Mouse (Mus musculus) C2C12 (cell line): ENCODE data around the gene Bcam. TPM values are rescaled to one million over a fixed set of nuclear protein-coding genes. Genes with fewer than 3 reads are reported as not detected.

Experiments
- H3K27me3 ChIP-seq: one replicate; pipeline ENCODE4 v1.6.1; 2011; ENCODE audit not compliant: control insufficient read depth, insufficient read depth, insufficient read length
- H3K36me3 ChIP-seq: one replicate; pipeline ENCODE4 v1.6.1; 2011; ENCODE audit not compliant: control insufficient read depth, insufficient read depth
- H3K4me3 ChIP-seq: one replicate; pipeline ENCODE4 v1.5.1; 2011; ENCODE audit warnings: mild to moderate bottlenecking, control low read depth; ENCODE audit not compliant: poor library complexity, insufficient read depth, severe bottlenecking
- H3K79me2 ChIP-seq: one replicate; pipeline ENCODE4 v1.6.1; 2011; ENCODE audit not compliant: control insufficient read depth, insufficient read depth
- H3K79me3 ChIP-seq: one replicate; pipeline ENCODE4 v1.6.1; 2011; ENCODE audit warnings: low read depth, control low read depth
- H3ac ChIP-seq: one replicate; pipeline ENCODE3; 2011; ENCODE audit warnings: low read depth; ENCODE audit not compliant: control insufficient read depth, insufficient read length
- CEBPB ChIP-seq: IDR thresholded peaks from one replicate; pipeline ENCODE4 v1.6.1; 2011; ENCODE audit warnings: low read depth, mild to moderate bottlenecking, control low read depth, moderate library complexity
- CTCF ChIP-seq: IDR thresholded peaks from one replicate; pipeline ENCODE4 v1.5.1; 2011; ENCODE audit not compliant: control insufficient read depth, insufficient read depth, insufficient read length
- FOSL1 ChIP-seq: IDR thresholded peaks from one replicate; pipeline ENCODE4 v1.8.0; 2011; ENCODE audit warnings: mild to moderate bottlenecking, low read length; ENCODE audit not compliant: poor library complexity, insufficient read depth, severe bottlenecking
- MAX ChIP-seq: IDR thresholded peaks from one replicate; pipeline ENCODE4 v1.6.1; 2011; ENCODE audit warnings: mild to moderate bottlenecking, control low read depth
- MYOD1 ChIP-seq: IDR thresholded peaks from one replicate; pipeline ENCODE4 v1.6.1; 2011; ENCODE audit warnings: low read depth; ENCODE audit not compliant: control insufficient read depth, insufficient read length
- MYOG ChIP-seq: IDR thresholded peaks from one replicate; pipeline ENCODE4 v1.6.1; 2011; ENCODE audit not compliant: control insufficient read depth, insufficient read length; ENCODE audit errors: extremely low read depth
- USF1 ChIP-seq: IDR thresholded peaks from one replicate; pipeline ENCODE4 v1.6.1; 2011; ENCODE audit warnings: low read depth, mild to moderate bottlenecking, control low read depth, moderate library complexity
- polyA plus RNA-seq: library from polyadenylated mRNA; unstranded; fragments of >200 nt; fragmentation: generic; extraction: Trizol; gene quantifications from one replicate; pipeline ENCODE4 v1.2.1, GENCODE M21; 2012; ENCODE audit warnings: missing spikeins

Bcam gene
- polyA plus RNA-seq, 1 experiment = 1.7 TPM

DNA sequence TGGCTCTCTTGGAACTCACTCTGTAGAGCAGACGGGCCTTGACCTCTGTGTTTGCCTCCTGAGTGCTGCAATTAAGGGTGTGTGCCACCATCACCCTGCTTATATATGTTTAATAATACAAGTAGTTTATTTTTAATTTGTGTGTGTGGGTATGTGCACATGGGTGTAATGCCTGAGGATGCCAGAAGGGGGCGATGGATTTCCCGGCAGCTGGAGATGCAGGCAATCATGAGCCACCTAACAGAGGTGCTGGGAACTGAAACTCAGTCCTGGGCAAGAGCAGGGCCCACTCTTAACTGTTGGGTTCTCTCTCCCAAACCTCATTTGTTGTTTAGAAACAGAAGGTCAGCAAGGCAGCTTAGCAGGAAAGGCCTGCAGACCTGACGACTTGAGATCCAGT, 9.1 kb upstream of the Bcam start:
- H3K79me3 ChIP-seq = no peaks in the 10 kb centered on the region
- no peak for TF ChIP-seq FOSL1
- no peak for TF ChIP-seq CEBPB
- no peak overlapping the region for H3K4me3 ChIP-seq
- H3ac ChIP-seq = no peak overlapping the region
- no peaks in the 10 kb centered on the region for H3K36me3 ChIP-seq
- no peaks in the 10 kb centered on the region for H3K27me3 ChIP-seq
- H3K79me2 ChIP-seq = no peaks in the 10 kb centered on the region

DNA sequence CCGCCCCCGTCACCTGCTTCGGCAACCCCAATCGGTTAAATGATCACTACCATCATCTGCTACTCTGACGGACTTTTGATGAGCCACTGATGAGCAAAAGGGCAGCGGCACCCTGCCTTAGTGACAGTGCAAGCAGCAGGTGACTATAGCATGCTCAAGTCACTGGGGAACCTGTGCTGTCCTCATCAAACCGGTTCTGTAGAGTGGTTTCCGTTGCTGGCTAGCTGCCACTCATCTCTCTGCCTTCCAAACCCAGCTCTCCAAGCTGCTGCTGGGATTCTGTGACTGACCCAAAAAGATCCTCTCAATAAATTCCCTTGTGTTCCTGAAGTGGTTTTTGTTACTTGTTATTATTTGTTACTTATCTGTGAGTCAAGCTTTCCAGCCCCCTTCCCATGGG, 7.8 kb upstream of the Bcam start:
- no peak overlapping the region for H3ac ChIP-seq
- no peak for TF ChIP-seq USF1
- TF ChIP-seq MYOD1 = no peak
- TF ChIP-seq FOSL1 = no peak
- TF ChIP-seq MAX = no peak
- TF ChIP-seq CEBPB = no peak
- TF ChIP-seq CTCF = no peak
- TF ChIP-seq MYOG = no peak
- H3K79me2 ChIP-seq = no peaks in the 10 kb centered on the region
- H3K4me3 ChIP-seq = no peak overlapping the region
- H3K79me3 ChIP-seq = no peaks in the 10 kb centered on the region
- H3K36me3 ChIP-seq = no peaks in the 10 kb centered on the region
- H3K27me3 ChIP-seq = no peaks in the 10 kb centered on the region

DNA sequence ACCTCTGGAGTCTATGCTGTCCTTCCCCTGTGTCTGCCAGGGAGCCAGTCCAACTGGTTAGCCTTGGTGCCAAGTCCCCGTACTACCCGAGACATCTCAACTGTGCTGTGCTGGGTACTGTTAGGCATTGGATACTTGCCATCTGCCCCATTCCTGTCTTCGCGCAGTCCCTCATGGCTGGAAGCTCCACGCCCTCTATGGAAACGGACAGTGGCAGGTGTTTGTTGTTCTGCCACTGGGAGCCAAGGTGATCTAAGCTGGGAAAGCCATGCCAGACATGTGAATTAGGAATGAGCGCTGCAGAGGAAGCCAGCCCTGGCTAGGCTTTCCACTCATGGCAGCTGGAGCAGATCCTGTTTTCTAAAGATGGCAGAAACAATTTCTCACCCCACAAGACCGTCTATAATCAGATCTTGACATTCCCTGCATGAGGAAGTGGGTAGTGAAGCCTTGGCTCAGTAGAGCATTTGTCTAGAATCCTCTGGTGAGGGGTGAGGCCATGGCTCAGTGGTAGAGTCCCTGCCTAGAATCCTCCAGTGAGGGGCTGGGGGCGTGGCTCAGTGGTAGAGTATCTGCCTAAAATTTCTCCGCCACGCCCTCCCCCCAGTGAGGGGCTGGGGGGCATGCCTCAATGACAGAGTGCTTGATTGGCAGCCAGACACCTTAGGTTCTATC, 6.4 kb upstream of the Bcam start:
- H3ac ChIP-seq = no peak overlapping the region
- H3K79me3 ChIP-seq = no peaks in the 10 kb centered on the region
- H3K27me3 ChIP-seq = no peaks in the 10 kb centered on the region
- no peak overlapping the region for H3K4me3 ChIP-seq
- no peaks in the 10 kb centered on the region for H3K79me2 ChIP-seq
- TF ChIP-seq MYOD1 = peak; percentile 39
- TF ChIP-seq CEBPB = no peak
- TF ChIP-seq MYOG = no peak
- no peaks in the 10 kb centered on the region for H3K36me3 ChIP-seq

DNA sequence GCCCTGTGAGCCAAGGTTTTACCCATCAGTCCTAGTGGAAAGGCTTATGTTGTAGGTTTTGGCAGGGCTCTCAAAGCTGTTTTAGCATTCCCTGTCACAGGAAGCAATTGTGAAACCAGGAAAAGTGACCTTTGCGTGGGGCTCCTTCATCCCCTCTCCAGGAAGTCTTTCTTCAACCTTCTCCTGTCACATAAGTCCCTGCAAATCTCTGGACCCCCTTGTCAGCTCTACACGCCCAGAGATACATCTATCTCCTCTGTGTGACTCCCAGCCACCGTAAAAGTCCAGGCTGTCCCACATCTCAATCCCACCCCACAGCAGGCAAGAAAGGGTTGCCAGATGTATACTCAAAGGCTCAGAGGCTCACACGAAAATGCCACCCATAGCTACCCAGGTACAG, 866 bp upstream of the Bcam start:
- TF ChIP-seq MYOD1 (no peak), MYOG (no peak), CTCF (no peak), FOSL1 (no peak), USF1 (no peak)
- Histone ChIP-seq H3K27me3 (peaks cover 5% of the 10 kb centered on the region), H3K79me3 (no peaks in the 10 kb centered on the region), H3ac (no peak overlapping the region), H3K4me3 (no peak overlapping the region), H3K36me3 (no peaks in the 10 kb centered on the region), H3K79me2 (no peaks in the 10 kb centered on the region)

DNA sequence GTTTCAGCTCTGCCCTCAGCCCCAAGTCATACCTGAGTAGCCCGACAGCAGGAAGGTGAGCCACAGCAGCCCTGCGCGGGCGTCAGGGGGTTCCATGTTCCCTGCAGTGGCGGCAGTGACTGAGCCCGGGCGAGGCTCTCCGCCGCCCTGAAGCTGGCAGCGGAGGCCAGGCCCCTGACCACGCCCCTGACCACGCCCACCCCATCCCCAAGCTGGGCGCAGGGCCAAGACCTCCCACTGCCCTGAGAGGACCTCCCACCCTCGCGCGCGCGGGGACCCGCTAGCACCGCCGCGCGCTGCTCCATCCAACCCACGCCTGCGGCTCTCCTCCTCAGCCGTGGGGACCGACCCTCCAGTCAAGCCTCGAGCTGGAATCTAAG, 451 bp downstream of the Bcam start:
- H3K27me3 ChIP-seq = peaks cover 7% of the 10 kb centered on the region
- H3K79me2 ChIP-seq = no peaks in the 10 kb centered on the region
- TF ChIP-seq CEBPB (no peak), MYOG (no peak), USF1 (no peak), FOSL1 (no peak), MAX (no peak), MYOD1 (no peak), CTCF (no peak)
- no peak overlapping the region for H3ac ChIP-seq
- no peaks in the 10 kb centered on the region for H3K36me3 ChIP-seq
- no peak overlapping the region for H3K4me3 ChIP-seq
- no peaks in the 10 kb centered on the region for H3K79me3 ChIP-seq
